Mouse (Mus musculus): Measurements from ENCODE around the gene Sema3f. TPM values are rescaled to one million over a fixed set of nuclear protein-coding genes. Genes with fewer than 3 reads are reported as not detected.
A peak's percentile ranks its signal among the peaks of the same experiment; 100 is the strongest.

Sema3f gene
- total RNA-seq, 2 experiments from 2014 or later: 20.2 to 24.8 TPM

DNA sequence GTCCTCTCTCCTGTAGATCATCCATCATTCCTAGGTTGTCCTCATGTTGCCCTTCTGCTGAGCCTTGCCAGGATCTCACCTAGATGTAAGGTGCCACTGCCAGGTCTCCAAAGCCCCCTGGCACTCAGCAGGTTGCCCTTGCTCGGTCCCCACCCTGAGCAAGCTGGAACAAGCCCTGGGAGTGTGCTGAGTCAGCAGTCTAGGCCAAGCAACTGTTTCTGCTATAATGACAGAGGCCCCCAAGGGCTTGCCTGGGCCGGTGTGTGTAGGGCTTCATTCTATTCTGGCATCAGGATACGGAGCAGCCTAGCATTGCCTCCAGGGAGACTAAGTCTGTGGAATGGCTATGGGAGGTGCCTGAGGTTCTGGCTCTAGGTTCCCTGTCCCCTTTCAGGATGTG lies 49.5 kb downstream of the Sema3f start:
- DNase-seq: no peak

DNA sequence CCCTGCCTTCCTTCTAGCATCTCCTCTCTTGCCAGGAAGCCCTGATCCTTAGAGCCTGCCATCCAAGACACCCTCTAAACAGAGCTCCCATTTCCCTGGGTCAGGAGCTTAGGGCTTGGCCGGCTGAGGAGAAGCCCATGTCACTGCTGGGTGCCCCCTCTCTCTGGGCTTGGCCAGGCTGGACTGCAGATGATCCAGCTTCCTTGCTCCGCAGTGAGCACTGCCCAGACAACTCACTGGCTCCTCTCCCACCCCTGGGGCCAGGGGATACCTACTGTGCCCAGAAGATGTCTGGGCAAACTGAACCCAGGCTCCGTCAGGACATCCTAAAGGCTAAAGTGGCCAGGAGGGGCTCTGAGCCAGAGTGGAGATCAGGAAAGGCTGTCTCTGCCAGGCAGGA lies 50.3 kb downstream of the Sema3f start:
- DNase-seq: no peak

DNA sequence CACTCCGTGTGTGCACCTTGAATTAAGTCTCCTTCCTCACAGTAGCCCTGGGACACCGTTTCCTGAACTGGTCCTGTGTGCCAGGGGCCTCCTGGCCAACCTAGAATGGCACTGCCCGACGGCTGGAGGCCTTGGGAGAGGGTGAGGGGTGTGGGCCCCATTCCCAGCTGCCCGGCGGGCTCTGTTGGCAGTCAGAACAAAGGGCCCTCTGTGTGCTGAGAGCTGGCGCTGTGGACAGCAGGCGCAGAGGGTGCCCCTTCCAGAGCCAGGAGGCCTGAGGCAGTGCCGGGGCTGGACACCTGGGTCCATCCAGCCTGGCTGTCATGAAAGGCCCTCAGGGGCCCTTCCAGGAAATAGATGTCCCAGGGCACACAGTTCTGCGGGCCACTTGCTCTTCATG lies 50.7 kb downstream of the Sema3f start:
- no peak for DNase-seq

DNA sequence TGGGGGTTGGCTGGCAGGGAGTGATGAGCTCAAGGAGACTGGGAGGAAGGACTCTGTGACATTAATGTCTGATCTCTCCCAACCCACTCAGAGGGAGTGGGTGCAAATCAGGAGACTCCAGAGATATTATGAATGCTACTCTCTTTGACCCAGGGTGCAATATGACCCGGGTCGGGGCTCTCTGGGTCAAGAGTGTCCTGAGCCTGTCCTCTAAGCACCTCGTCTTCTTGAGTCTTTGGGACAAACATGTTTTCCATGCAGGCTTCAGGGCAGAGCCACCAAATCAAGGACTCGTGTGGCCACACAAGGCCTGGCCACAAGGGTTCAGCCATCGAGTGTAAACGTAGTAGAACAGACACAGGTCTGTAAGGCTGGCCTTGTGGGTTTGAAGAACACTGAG lies 52.2 kb downstream of the Sema3f start:
- no peak for DNase-seq

DNA sequence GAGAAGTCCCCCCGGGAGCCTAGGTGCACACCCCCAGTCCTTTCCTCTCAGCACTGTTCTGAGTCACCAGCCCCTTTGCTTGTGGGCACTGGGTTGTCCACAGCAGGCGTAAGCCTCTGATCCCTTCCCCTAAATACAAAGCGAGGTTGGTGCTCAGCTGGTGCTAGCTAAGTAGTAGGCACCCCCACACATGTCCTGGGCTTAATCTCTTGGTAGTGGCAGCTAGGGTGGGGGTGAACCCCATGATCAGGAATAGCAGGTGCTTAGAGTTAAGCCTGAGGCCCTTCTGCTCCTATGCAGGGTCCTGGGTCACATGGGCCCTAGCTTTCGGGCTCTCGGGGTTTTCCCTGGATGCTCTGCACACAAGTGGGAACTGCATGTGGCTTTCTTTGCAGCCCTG lies 53.1 kb downstream of the Sema3f start:
- DNase-seq: no peak

DNA sequence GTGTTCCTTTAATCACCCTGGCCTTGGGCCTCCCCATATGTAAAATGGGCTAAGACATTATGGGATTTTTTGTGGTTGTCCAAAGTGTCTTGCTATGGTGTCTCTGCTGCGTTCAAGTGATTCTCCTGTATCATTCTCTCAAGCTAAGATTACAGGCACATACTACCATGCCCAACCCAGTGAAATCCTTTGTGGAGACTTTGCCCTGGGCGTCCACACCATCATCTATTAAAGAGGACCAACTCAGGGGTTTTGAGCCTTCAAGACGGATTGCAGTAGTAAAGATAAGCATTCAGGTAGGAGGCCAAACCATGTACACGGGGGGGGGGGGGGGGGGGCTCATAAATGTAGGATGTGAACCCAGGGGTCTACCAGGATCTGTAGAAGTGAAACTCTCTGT lies 55.7 kb downstream of the Sema3f start:
- DNase-seq: no peak

DNA sequence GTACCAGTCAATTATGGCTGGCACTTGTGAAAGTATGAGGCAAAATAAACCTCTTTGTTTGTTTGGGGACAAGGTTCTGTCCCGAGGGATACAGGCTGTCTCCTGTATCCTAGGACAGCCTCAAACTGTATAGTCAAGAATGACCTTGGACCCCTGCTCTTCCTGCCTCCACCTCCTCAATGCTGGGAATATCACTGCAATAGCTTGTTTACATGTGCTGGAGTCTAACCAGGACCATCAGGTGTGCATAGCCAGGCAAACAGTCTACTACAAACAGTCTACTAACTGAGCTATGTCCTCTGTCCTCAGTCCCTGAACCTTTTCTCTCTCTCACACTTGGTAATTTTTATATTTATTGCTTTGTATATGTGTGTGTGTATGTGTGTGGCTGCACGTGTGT lies 56.8 kb downstream of the Sema3f start:
- DNase-seq: no peak

DNA sequence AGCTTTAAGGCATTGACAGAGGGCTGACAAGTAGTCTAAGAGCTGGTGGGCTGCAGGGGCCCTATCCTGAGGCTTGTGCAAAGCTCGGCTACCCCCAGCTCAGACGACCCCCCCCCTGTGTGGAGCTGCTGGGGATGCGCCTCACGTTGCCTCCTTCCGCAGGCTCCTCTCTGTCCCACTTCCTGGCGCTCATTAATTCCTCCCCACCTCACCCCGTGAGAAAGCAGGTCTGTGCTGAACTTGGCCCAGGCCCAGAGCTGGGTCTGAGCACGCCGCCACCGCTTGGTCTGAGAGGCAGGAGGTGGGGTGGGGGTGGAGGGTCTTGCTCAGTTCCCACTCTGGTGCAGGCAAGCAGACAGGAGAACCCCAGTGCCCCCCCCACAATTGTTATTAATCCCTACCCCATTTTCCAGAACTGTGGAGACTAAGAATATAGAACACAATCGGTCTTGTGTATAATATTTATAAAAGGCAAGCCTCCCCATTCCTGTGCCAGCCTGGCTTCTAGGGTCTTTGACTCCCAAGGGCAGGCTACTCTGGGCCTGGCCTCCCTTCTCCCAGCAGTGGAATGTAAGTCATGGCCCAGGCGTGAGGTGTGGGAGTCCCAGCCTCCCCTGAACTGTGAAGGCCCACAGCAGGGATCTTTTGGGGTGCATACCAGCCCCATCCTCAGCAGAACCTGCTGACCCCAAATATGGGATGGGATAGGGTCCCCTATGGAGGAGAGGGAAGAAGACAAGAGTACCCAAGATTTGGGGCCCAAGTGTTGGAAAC lies 59.4 kb downstream of the Sema3f start:
- DNase-seq: no peak

DNA sequence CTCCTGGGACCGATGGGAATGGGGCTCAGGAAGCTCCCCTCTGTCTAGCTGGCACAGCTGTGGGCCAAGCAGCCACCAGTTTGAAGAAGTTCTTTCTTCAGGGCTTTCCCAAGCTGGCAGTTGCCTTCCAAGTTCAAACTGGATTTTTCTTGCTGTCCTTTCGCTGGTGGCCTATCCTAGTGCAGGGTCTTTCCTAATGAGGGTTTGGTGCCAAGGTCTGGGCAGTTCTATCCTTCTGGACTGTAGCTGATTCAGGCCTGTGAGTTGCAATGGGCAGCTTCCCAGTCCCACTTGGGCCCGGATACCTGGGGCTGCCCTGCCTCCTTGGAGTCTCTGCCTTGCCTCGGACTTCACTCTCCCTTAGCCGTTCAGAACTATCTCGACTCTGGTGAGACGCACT lies 60.0 kb downstream of the Sema3f start:
- DNase-seq: no peak

DNA sequence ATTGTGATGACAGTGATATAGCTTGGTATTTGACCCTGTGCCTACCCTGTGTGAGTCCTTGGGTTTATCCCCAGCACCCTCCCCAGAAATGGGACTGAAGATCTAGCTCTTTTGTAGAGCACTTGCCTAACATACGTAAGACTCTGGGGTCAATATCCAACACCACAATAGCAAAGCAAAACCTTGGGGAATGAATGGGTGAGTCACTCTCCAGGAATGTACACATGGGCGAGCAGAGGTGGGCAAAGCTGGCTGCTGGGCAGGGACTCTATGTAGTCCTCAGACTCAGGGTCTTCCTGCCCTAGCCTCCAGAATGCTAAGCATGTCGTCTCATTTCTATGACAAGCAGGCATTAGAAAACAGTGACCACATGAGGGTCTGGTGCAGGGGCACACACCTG lies 61.5 kb downstream of the Sema3f start:
- DNase-seq: no peak

DNA sequence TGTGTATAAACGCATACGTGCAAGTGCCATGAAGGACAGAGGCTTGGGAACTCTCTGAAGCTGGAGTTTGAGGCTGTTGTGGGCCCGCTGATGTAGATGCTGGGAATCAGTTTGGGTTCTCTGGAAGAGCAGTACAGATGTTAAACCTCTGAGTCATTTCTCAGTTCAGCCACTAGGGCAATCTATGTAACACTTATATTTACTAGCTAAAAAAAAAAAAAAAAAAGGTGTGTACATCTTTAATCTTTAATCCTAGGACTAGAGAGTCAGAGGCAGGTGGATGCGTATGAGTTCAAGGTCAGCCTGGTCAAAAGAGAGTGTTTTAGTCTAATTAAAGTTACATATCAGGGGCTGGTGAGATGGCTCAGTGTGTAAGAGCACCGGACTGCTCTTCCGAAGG lies 63.3 kb downstream of the Sema3f start:
- no peak for DNase-seq

DNA sequence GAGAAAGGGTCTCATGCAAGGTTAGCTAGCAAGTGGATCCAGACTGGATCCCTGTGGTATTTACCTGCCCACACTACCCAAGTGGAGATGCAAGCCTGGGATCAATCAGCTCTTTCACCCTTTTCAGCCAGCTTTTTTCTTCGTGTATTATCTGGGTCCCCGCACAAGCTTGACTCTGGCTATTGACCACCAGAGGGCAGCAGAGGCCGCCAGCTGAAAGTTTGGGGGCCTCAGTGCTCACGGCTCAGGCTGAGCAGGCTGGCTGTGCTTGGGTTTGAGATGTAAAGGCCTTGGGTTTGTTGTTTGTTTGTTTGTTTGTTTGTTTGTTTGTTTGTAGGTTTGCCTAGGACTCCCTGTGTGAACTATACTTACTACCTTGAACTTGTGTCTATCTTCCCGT lies 64.7 kb downstream of the Sema3f start:
- peak; percentile 86 for DNase-seq

DNA sequence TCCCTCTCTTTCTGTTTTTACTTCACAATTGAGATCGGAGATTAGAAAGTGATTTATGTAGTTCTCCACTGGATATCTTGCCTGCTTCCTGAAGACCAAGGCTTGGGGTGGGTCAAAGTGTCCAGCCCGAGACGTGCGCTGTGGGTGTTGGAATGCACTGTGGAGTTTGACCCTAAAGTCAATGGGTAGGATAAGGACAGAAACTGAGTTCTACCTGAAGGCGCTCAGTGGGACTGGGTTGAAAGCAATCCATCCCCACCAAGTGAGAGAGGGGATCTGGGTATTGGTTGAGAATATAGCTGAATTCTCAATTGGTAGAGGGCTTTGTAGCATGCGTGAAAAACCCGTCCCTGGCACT lies 65.1 kb downstream of the Sema3f start:
- DNase-seq: no peak

DNA sequence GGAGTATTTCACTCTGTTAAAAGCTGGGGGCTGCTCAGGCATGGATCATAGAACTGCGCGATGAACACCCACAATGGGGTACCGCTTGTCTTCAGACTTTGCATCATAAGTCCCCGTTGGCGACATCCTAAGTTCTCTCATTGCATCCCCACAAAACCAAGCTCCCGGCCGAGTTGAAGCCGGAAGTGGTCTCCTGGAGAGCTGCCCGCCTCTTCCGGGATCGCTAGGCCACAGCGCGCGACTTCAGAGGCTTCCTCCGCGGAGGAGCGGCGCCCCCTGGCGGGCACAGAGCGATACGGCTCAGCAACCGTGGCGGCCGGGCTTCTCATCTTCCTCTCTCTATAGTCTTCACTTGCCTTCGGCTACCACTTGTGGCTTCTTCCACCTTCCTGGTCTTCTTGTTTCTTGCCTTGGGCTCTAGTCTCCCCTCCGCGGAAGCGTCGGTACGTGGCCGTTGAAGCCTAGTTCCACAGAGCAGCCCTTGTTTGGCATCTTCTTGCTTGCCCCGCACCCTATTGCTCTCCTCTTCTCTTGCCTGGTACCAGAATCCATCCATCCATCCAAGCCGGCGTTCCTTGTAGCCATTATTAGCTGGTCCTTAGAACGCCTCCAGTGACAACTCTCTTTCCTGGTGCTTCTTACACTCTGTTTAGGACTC lies 65.7 kb downstream of the Sema3f start:
- DNase-seq: peak; percentile 95

DNA sequence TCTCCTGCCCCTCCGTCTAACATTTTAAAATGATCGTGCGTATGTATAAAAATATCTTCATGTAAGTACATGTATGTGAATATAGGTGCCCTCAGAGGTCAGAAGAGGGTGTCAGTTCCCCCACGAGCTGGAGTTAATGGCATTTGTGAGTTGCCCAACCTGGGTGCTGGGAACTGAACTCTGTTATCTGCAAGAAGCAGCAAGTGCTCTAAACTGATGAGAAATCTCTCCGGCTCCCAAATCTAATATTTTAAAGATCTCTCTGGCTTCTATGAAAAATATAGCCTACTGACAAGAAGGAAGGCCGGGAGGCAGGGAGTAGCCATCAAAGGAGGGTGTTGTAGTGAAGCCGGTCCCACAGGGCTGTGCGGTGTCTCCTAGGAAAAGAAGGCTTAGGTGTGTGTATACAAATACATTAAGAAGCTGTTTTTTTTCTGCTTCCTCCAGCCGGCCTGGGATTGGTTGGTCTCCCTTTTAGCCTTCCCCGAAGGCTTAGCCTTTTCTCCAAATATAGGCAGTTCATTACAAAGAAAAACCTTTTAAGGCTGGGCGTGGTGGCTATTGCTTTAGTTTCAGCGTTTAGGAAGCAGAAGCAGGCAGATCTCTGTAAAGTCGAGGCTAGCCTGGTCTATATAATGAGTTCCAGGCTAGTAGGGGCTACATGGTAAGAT lies 66.6 kb downstream of the Sema3f start:
- no peak for DNase-seq

DNA sequence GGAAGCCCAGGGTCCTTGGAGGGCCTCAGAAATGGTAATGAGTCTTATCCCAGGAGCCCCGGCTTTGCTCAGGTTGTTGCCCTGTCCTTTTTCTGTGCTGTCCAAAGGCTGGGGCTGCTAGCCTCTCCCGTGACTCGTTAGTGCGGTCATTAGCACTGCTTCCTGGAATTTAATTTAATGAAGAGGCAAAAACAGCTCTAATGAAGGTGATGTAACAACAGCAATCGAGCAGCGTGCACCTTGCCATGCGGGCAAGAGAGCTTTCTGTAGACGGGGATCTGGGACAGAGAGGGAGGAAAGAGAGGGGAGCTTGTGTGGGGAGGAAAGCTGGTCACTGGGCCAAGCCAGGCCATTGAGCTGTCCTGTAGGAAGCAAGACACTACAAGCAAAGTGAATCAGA lies 68.6 kb downstream of the Sema3f start:
- no peak for DNase-seq

DNA sequence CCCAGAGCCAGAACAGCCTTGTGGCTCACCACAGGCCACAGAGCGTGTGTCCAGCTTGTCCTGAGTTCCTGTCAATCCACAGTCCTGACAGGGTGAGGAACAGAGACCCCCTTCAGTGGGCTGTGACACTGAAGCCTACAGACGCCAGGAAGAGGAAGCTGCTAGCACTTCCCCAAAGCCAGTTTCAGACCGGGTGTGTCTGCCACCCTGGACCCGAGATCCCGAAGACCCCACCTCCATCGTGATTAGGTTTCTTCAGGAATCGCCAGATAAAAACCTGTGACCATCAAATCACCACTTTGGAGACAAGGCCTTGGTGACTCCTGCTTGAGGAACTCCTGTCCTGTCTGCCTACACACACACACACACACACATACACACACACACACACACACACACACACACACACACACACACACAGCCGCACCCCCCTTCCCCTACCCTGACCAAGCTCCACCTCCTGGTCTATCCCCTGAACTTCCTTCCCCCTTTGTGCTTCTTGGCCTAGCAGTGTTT lies 70.0 kb downstream of the Sema3f start:
- DNase-seq: no peak

DNA sequence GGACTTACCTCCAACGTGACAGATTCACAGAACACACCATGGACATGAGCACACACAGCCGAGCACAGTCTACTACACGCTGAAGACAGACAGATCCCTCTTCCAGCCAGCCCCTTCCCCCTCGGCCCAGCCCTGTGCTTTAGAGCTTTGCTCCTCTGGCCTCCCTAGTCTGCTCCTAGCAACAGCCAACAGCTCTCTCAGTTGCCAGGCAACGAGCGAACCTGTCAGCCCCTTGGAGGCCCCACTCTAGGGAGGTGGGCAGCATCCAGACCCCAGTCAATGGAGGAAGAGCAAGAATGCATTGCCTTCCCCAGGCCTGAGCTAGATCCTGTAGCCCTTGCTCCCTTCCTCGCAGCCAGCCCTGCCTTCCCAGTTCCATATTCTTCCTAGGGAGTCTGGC lies 73.2 kb downstream of the Sema3f start:
- no peak for DNase-seq

DNA sequence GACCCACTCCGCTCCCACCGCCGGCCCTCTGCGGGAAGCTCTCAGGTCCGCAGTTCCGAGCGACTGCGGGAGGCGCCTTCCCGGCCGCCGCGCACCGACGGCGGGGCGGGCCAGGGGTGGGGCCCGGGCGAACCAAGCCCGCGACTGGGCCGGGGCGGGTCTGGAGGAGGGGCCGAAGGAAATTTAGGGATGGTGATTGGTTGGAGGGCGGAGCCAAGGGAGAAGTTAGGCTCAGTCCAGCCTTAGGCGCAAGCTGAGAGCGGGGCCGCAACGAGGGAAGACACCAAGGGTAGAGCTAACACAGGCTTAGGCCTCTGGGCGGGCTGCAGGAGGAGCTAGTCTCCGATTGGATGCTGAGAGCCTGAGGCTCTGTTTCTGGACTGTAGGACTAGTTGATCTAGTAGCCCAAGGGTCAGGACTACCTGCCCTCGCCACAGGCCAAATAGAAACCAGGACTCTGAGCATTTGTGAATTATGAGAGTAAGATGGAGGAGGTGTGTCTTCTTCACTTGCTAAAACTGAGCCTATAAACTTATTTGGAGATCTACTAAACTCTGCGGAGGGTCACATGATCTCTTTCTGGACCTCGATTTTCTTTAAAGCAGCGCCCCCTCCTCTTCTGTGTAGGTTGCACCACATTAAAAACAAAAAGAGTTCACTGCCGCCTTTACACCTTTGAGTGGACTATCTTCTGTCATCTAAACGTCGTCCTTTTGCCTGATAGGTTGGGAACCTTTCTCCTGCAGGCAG lies 74.8 kb downstream of the Sema3f start, which contains the start of gene Gnai2:
Gene Gnai2, minus strand, starts transcription at position 89 of the 750 bp plus-strand sequence.
- peak; percentile 98 for DNase-seq

DNA sequence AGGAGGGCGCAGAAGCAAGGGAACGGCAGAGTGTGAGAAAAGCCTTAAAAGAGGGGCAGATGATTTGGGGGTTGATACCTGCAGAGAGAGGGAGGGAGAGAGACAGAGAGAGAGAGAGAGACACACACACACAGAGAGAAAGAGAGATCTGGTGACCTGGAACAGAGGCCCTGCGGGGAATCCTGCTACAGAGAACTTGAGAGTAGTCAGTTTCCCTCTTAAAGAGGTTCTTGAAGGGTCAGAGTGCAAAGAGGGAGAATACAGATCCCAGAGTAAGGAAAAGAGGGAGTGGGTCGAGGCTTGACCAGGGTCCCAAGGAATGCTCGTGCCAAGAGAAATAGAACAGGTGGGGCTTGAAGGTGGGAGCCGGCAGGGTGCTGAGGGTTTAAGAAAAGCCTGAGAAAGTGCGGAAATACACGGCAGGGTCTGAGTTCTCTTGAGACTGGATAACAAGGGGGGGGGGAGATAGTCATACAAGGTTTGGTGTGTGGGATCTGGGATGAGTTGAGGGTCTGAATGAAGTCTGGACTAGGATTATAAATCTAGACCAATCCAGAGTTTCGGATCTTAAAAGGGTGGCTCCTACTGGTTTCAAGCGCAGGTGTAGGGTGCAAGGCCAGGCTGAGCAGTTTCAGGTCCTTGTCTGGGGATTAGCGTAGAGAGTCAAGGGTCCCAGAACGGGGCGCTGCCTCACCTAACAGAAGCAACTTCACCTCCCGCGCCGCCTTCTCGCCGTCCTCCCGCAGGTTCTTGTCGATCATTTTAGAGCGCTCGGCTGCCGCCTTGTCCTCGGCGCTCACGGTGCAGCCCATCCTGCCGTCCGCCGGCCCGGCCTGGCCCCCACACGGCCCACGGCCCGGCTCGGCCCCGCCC lies 75.6 kb downstream of the Sema3f start:
- DNase-seq: peak; percentile 25

DNA sequence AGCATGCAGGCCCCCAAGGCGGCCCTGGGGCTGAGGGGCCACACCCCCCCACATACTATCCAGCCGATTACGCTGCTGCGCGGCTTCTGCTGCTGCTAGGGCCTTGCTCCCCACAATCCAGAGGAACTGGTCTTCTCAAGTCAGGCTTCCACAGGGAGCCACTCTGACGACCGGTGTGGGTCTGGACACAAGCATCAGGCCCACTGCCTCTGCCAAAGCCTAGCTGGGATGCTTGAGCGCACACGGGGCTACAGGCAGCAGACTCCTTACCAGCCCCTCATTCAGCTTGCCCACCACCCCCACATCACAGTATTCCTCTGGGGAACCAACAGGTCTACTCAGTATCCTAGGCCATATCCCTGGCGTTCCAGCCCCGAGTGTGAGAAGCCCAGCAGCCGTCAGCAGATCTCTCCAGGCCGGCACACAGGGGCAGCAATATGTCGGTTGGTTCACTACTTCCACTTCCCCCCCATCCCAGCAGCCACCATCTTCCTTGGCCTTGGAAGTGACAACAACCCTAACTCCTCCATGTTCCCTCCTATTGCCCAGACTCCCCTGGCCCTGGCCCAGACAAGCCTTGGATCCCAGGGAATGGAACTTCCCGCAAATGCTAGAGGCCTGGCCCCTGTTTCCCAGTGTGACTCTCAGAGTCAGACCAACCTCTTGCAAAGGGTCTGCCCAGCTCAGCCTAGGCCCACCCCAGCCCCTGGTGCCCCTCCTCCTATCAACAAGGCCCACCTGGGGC lies 76.4 kb downstream of the Sema3f start:
- peak; percentile 56 for DNase-seq
